Mouse (Mus musculus): ENCODE data around the gene Slco2a1. TPM values are rescaled to one million over a fixed set of nuclear protein-coding genes. Genes with fewer than 3 reads are reported as not detected.

Slco2a1 gene
- polyA plus RNA-seq, 1 experiment from 2014 or later = 0.31 TPM

GRCm38 (mm10) chr9:103124746-103125145 is 136.2 kb downstream of the Slco2a1 start:
- 94% methylated on average over 4 of the region's 4 CpGs for WGBS
- H3K36me3 ChIP-seq (ENCODE audit: control insufficient read depth, insufficient read depth, low read length) = no peaks in the 10 kb centered on the region
- no peak overlapping the region for H3K4me3 ChIP-seq (ENCODE audit: low read depth, low read length)
- no peak for ATAC-seq (ENCODE audit: low FRiP score)
- no peak overlapping the region for H3K9ac ChIP-seq (ENCODE audit: low read length)
- no peak overlapping the region for H3K4me2 ChIP-seq
- no peaks in the 10 kb centered on the region for H3K9me3 ChIP-seq (ENCODE audit: control insufficient read depth, low read length)
- no peak overlapping the region for H3K27ac ChIP-seq (ENCODE audit: low read depth, low read length)
- no peaks in the 10 kb centered on the region for H3K27me3 ChIP-seq (ENCODE audit: control insufficient read depth, insufficient read depth, low read length)
- peaks cover 1% of the 10 kb centered on the region; the same call in 1 of the 2 replicates for H3K4me1 ChIP-seq (ENCODE audit: control insufficient read depth, insufficient read depth, low read length)
- DNase-seq (ENCODE audit: low spot score, missing footprints) = no peak

- Histone ChIP-seq H3K4me2 (no peak overlapping the region), H3K27ac (ENCODE audit: low read depth, low read length) (peak overlapping the region; percentile 8; the same call in 1 of the 2 replicates), H3K9me3 (ENCODE audit: control insufficient read depth, low read length) (no peaks in the 10 kb centered on the region), H3K4me1 (ENCODE audit: control insufficient read depth, insufficient read depth, low read length) (peaks cover 12% of the 10 kb centered on the region), H3K36me3 (ENCODE audit: control insufficient read depth, insufficient read depth, low read length) (no peaks in the 10 kb centered on the region), H3K9ac (ENCODE audit: low read length) (no peak overlapping the region; the same call in 1 of the 2 replicates), H3K4me3 (ENCODE audit: low read depth, low read length) (no peak overlapping the region), H3K27me3 (ENCODE audit: control insufficient read depth, insufficient read depth, low read length) (no peaks in the 10 kb centered on the region)
- WGBS = 9% methylated on average over 5 of the region's 6 CpGs
- ATAC-seq (ENCODE audit: low FRiP score) (peak; percentile 61; the same call in 1 of the 2 replicates), DNase-seq (ENCODE audit: low spot score, missing footprints) (no peak)
These were observed 145.1 kb downstream of the Slco2a1 start for GRCm38 (mm10) chr9:103133493-103134124.

DNA sequence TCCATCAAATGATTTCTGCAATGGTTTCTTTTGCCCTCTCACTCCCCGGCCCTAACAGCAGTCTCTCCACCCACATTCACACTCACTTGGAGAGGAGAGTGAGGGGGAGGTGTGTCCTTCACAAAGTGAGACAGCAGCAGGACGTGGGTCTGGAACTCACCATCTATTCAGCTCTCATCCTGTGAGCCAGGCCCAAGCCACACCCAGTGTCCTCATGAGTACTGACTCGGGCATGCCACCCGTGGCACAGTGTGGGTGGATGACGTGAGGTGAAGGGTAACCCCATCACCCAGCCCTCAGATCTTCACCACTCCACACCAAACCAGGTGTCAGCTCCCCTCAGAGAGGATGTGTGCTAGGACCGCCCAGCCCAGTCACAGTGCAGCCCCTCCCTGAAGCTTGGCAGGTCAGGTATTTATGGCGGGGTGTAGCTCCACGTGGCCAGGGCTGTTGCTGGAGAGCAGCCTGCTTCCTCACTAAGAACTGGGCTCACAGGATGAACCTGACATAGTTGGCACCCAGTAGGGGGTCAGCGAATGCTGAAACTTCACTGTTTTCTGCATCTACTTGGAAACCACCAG is 146.0 kb downstream of the Slco2a1 start:
- Histone ChIP-seq H3K27me3 (ENCODE audit: control insufficient read depth, insufficient read depth, low read length) (no peaks in the 10 kb centered on the region), H3K4me1 (ENCODE audit: control insufficient read depth, insufficient read depth, low read length) (peaks cover 12% of the 10 kb centered on the region), H3K36me3 (ENCODE audit: control insufficient read depth, insufficient read depth, low read length) (no peaks in the 10 kb centered on the region), H3K9me3 (ENCODE audit: control insufficient read depth, low read length) (no peaks in the 10 kb centered on the region), H3K4me3 (ENCODE audit: low read depth, low read length) (no peak overlapping the region), H3K4me2 (no peak overlapping the region), H3K27ac (ENCODE audit: low read depth, low read length) (peak overlapping the region; percentile 8; the same call in 1 of the 2 replicates), H3K9ac (ENCODE audit: low read length) (no peak overlapping the region)
- WGBS = 70% methylated on average over 9 of the region's 9 CpGs
- DNase-seq (ENCODE audit: low spot score, missing footprints) (no peak), ATAC-seq (ENCODE audit: low FRiP score) (peak; percentile 30; the same call in 1 of the 2 replicates)

DNA sequence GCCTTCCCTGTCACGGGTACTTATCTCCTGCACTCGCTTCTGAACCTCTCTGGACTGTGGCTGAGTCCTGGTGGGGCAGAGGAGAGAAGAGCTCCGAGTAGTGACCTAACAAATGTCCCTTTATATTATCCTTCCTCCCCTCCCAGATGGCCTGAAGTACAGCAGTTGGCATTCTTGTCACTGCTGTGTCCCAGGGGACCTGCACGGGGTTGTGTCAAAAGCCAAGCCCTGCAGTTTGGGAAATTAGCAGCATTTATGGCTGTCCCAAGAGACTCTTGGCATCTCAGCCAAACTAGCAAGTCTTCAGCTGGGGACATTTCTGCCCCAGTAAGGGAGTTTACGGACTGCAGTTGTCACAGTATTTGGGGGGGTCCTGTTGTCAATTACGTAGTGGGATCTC is 151.0 kb downstream of the Slco2a1 start:
- no peak overlapping the region for H3K4me2 ChIP-seq
- DNase-seq (ENCODE audit: low spot score, missing footprints) (no peak), ATAC-seq (ENCODE audit: low FRiP score) (no peak)
- no peaks in the 10 kb centered on the region for H3K9me3 ChIP-seq (ENCODE audit: control insufficient read depth, low read length)
- H3K9ac ChIP-seq (ENCODE audit: low read length) = no peak overlapping the region
- H3K4me1 ChIP-seq (ENCODE audit: control insufficient read depth, insufficient read depth, low read length) = no peaks in the 10 kb centered on the region
- H3K27ac ChIP-seq (ENCODE audit: low read depth, low read length) = no peak overlapping the region
- no peaks in the 10 kb centered on the region for H3K36me3 ChIP-seq (ENCODE audit: control insufficient read depth, insufficient read depth, low read length)
- no peak overlapping the region for H3K4me3 ChIP-seq (ENCODE audit: low read depth, low read length)
- WGBS = 80% methylated on average over 6 of the region's 6 CpGs
- H3K27me3 ChIP-seq (ENCODE audit: control insufficient read depth, insufficient read depth, low read length) = no peaks in the 10 kb centered on the region

GRCm38 (mm10) chr9:103140384-103140783 is 151.9 kb downstream of the Slco2a1 start:
- H3K9me3 ChIP-seq (ENCODE audit: control insufficient read depth, low read length) = no peaks in the 10 kb centered on the region
- ATAC-seq (ENCODE audit: low FRiP score) (no peak), DNase-seq (ENCODE audit: low spot score, missing footprints) (no peak)
- no peak overlapping the region for H3K4me3 ChIP-seq (ENCODE audit: low read depth, low read length)
- H3K27ac ChIP-seq (ENCODE audit: low read depth, low read length) = no peak overlapping the region
- no peaks in the 10 kb centered on the region for H3K36me3 ChIP-seq (ENCODE audit: control insufficient read depth, insufficient read depth, low read length)
- H3K27me3 ChIP-seq (ENCODE audit: control insufficient read depth, insufficient read depth, low read length) = no peaks in the 10 kb centered on the region
- no peak overlapping the region for H3K9ac ChIP-seq (ENCODE audit: low read length)
- 88% methylated on average over 6 of the region's 6 CpGs for WGBS
- H3K4me1 ChIP-seq (ENCODE audit: control insufficient read depth, insufficient read depth, low read length) = 0 out of 2 replicates have a peak, but pooled peaks cover 3% of the 10 kb centered on the region
- H3K4me2 ChIP-seq = no peak overlapping the region

GRCm38 (mm10) chr9:103141266-103141665 is 152.8 kb downstream of the Slco2a1 start:
- DNase-seq (ENCODE audit: low spot score, missing footprints) (no peak), ATAC-seq (ENCODE audit: low FRiP score) (no peak)
- 95% methylated on average over 7 of the region's 7 CpGs for WGBS
- H3K4me3 ChIP-seq (ENCODE audit: low read depth, low read length) = no peak overlapping the region
- no peak overlapping the region for H3K9ac ChIP-seq (ENCODE audit: low read length)
- H3K27me3 ChIP-seq (ENCODE audit: control insufficient read depth, insufficient read depth, low read length) = no peaks in the 10 kb centered on the region
- H3K27ac ChIP-seq (ENCODE audit: low read depth, low read length) = no peak overlapping the region
- H3K4me2 ChIP-seq = no peak overlapping the region
- H3K4me1 ChIP-seq (ENCODE audit: control insufficient read depth, insufficient read depth, low read length) = peaks cover 8% of the 10 kb centered on the region
- no peaks in the 10 kb centered on the region for H3K36me3 ChIP-seq (ENCODE audit: control insufficient read depth, insufficient read depth, low read length)
- H3K9me3 ChIP-seq (ENCODE audit: control insufficient read depth, low read length) = no peaks in the 10 kb centered on the region

DNA sequence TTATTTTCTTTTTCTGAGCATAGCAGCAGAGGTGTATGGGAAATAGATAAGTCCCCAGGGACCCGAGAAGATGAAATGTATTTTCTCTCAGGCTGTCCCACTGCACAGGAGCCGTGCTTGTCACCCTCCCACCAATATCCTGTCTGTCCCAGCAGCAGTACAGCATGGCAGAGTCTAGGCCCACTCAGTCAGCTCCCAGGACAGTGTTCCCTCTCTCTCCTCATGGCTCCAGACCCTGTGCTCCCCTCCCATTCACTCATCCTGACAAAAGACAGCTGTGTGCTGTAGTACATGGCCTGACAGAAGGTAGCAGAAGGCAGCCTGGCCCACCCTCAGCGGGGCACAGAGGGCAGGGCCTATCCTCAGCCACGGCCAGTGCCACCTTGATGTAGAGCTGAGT is 155.4 kb downstream of the Slco2a1 start:
- peaks cover 25% of the 10 kb centered on the region for H3K4me1 ChIP-seq (ENCODE audit: control insufficient read depth, insufficient read depth, low read length)

GRCm38 (mm10) chr9:103145351-103145750 is 156.8 kb downstream of the Slco2a1 start:
- Histone ChIP-seq H3K4me1 (ENCODE audit: control insufficient read depth, insufficient read depth, low read length) (peaks cover 25% of the 10 kb centered on the region), H3K9ac (ENCODE audit: low read length) (no peak overlapping the region), H3K27ac (ENCODE audit: low read depth, low read length) (peak overlapping the region; percentile 12; the same call in 1 of the 2 replicates), H3K4me3 (ENCODE audit: low read depth, low read length) (no peak overlapping the region), H3K9me3 (ENCODE audit: control insufficient read depth, low read length) (no peaks in the 10 kb centered on the region), H3K27me3 (ENCODE audit: control insufficient read depth, insufficient read depth, low read length) (no peaks in the 10 kb centered on the region), H3K36me3 (ENCODE audit: control insufficient read depth, insufficient read depth, low read length) (no peaks in the 10 kb centered on the region), H3K4me2 (no peak overlapping the region)
- no peak for ATAC-seq (ENCODE audit: low FRiP score)
- no peak for DNase-seq (ENCODE audit: low spot score, missing footprints)
- WGBS = 53% methylated on average over 5 of the region's 5 CpGs

More for the DNA sequence above, 155.4 kb downstream of the Slco2a1 start:
- Histone ChIP-seq H3K27me3 (ENCODE audit: control insufficient read depth, insufficient read depth, low read length) (no peaks in the 10 kb centered on the region), H3K27ac (ENCODE audit: low read depth, low read length) (no peak overlapping the region), H3K4me2 (no peak overlapping the region), H3K9me3 (ENCODE audit: control insufficient read depth, low read length) (no peaks in the 10 kb centered on the region), H3K36me3 (ENCODE audit: control insufficient read depth, insufficient read depth, low read length) (no peaks in the 10 kb centered on the region), H3K4me3 (ENCODE audit: low read depth, low read length) (no peak overlapping the region), H3K9ac (ENCODE audit: low read length) (no peak overlapping the region)
- WGBS = 71% methylated on average over 4 of the region's 4 CpGs
- DNase-seq (ENCODE audit: low spot score, missing footprints) (no peak), ATAC-seq (ENCODE audit: low FRiP score) (no peak)
